Mouse (Mus musculus): Measurements from ENCODE around the gene Samd10. TPM values are rescaled to one million over a fixed set of nuclear protein-coding genes. Genes with fewer than 3 reads are reported as not detected.

The Samd10 gene
- total RNA-seq, 2 experiments from 2014 or later: 11.9 to 12.2 TPM

GRCm38 (mm10) chr2:181600828-181601750, 2.1 kb upstream of the Samd10 start:
- peak; percentile 97 for DNase-seq (ENCODE audit: low spot score in 2 of 2)
- TF ChIP-seq CTCF (conservative IDR thresholded peaks at IDR 0.05): peak; percentile 21
- Histone ChIP-seq H3K27ac (peak overlapping the region; percentile 97), H3K4me3 (peak overlapping the region; percentile 76)

- Histone ChIP-seq H3K27ac (peak overlapping the region; percentile 97), H3K4me3 (peak overlapping the region; percentile 76)
- DNase-seq (ENCODE audit: low spot score in 2 of 2): peak in 1 of 2 experiments; percentile 8
- TF ChIP-seq CTCF (conservative IDR thresholded peaks at IDR 0.05): no peak
Measured at GRCm38 (mm10) chr2:181600226-181600758, 1.3 kb upstream of the Samd10 start.

GRCm38 (mm10) chr2:181597378-181598061, 1.5 kb downstream of the Samd10 start:
- no peak overlapping the region for H3K27ac ChIP-seq
- DNase-seq (ENCODE audit: low spot score in 2 of 2): no peak
- no peak overlapping the region for H3K4me3 ChIP-seq
- TF ChIP-seq CTCF (conservative IDR thresholded peaks at IDR 0.05): peak; percentile 61

- no peak overlapping the region for H3K27ac ChIP-seq
- DNase-seq (ENCODE audit: low spot score in 2 of 2): no peak
- no peak overlapping the region for H3K4me3 ChIP-seq
- no peak for TF ChIP-seq CTCF (conservative IDR thresholded peaks at IDR 0.05)
Measured at GRCm38 (mm10) chr2:181596221-181596960, 2.6 kb downstream of the Samd10 start.

GRCm38 (mm10) chr2:181594946-181595696, 3.9 kb downstream of the Samd10 start:
- peak; percentile 87 for TF ChIP-seq CTCF (conservative IDR thresholded peaks at IDR 0.05)
- Histone ChIP-seq H3K4me3 (no peak overlapping the region), H3K27ac (no peak overlapping the region)
- peak in 1 of 2 experiments; percentile 67 for DNase-seq (ENCODE audit: low spot score in 2 of 2)

GRCm38 (mm10) chr2:181593937-181594336, 5.1 kb downstream of the Samd10 start:
- Histone ChIP-seq H3K27ac (no peak overlapping the region), H3K4me3 (no peak overlapping the region)
- DNase-seq (ENCODE audit: low spot score in 2 of 2): no peak
- no peak; the same call in 1 of the 2 replicates for TF ChIP-seq CTCF (conservative IDR thresholded peaks at IDR 0.05)

GRCm38 (mm10) chr2:181593042-181593421, 6.0 kb downstream of the Samd10 start:
- peak overlapping the region; percentile 77 for H3K4me3 ChIP-seq
- no peak for DNase-seq (ENCODE audit: low spot score in 2 of 2)
- H3K27ac ChIP-seq: peak overlapping the region; percentile 95
- TF ChIP-seq CTCF (conservative IDR thresholded peaks at IDR 0.05): no peak

- Histone ChIP-seq H3K4me3 (peak within 1 kb of the TSS; percentile 77), H3K27ac (peak within 1 kb of the TSS; percentile 95)
- peak; percentile 50 for TF ChIP-seq CTCF (conservative IDR thresholded peaks at IDR 0.05)
- peak in 1 of 2 experiments; percentile 76 for DNase-seq (ENCODE audit: low spot score in 2 of 2)
Measured at GRCm38 (mm10) chr2:181592231-181593041, 6.6 kb downstream of the Samd10 start, which contains the start of gene Zfp512b. TSS of gene Zfp512b (minus strand) at chr2:181592803.

GRCm38 (mm10) chr2:181591528-181592085, 7.4 kb downstream of the Samd10 start, which contains the start of gene Prpf6:
TSS of gene Prpf6 (plus strand) at chr2:181591868.
- H3K4me3 ChIP-seq: peak within 1 kb of the TSS; percentile 77
- no peak for TF ChIP-seq CTCF (conservative IDR thresholded peaks at IDR 0.05)
- peak within 1 kb of the TSS; percentile 95 for H3K27ac ChIP-seq
- no peak for DNase-seq (ENCODE audit: low spot score in 2 of 2)

- Histone ChIP-seq H3K4me3 (no peak overlapping the region; the same call in 1 of the 2 replicates), H3K27ac (no peak overlapping the region)
- TF ChIP-seq CTCF (conservative IDR thresholded peaks at IDR 0.05): no peak
- no peak for DNase-seq (ENCODE audit: low spot score in 2 of 2)
Measured at GRCm38 (mm10) chr2:181590471-181590870, 8.5 kb downstream of the Samd10 start.

GRCm38 (mm10) chr2:181589732-181590105, 9.3 kb downstream of the Samd10 start:
- Histone ChIP-seq H3K27ac (no peak overlapping the region), H3K4me3 (no peak overlapping the region)
- DNase-seq (ENCODE audit: low spot score in 2 of 2): no peak
- TF ChIP-seq CTCF (conservative IDR thresholded peaks at IDR 0.05): no peak
